Mouse (Mus musculus) CH12.LX (cell line): ENCODE measurements at regions not wholly inside any gene's neighbourhood (a gene's known extent, or its start where the extent isn't known, plus 50 kb on each side); places are given as distances from the start of the nearest gene placed in this dataset.

Experiments
- DNase-seq: peaks from one replicate; pipeline ENCODE4 v3.0.0-alpha.2; 2013; ENCODE audit errors: extremely low read depth
- H3K27ac ChIP-seq: 2 replicates; pipeline ENCODE4 v1.5.1; 2012; ENCODE audit warnings: low read depth, mild to moderate bottlenecking, control low read depth, moderate library complexity; ENCODE audit not compliant: insufficient read depth
- H3K27me3 ChIP-seq: replicated peaks from 2 replicates; pipeline ENCODE3; 2012; ENCODE audit warnings: inconsistent platforms
- H3K36me3 ChIP-seq, 2 experiments: replicated peaks in 1 of 2; 2 replicates each; pipeline versions ENCODE3 to v1.6.1; 2012; ENCODE audit warnings: inconsistent platforms in 1 of 2, low read length in 1 of 2, mild to moderate bottlenecking in 1 of 2, mixed read lengths in 1 of 2, moderate library complexity in 1 of 2; ENCODE audit not compliant: control insufficient read depth in 1 of 2, insufficient read depth in 1 of 2
- H3K4me1 ChIP-seq, 2 experiments: 2 replicates each; pipeline ENCODE4 v1.6.1; 2012; ENCODE audit warnings: inconsistent platforms in 1 of 2, moderate library complexity in 1 of 2; ENCODE audit not compliant: insufficient read depth in 2 of 2, control insufficient read depth in 1 of 2
- H3K4me2 ChIP-seq: 2 replicates; pipeline ENCODE4 v1.6.1; 2012; ENCODE audit warnings: low read depth, mild to moderate bottlenecking, control low read depth; ENCODE audit not compliant: poor library complexity, insufficient read depth, severe bottlenecking
- H3K4me3 ChIP-seq, 3 experiments: fragments of 150-350 bp in 1 of 3; sonication (generic) in 1 of 3; replicated peaks in 1 of 3; 2 replicates each; pipeline versions ENCODE3 to v1.5.1; 2011 to 2012; ENCODE audit warnings: low read depth in 2 of 3, low read length in 2 of 3, mild to moderate bottlenecking in 2 of 3, moderate library complexity in 2 of 3, control low read depth in 1 of 3, improper control_type of control experiment in 1 of 3, inconsistent platforms in 1 of 3, mixed read lengths in 1 of 3; ENCODE audit not compliant: poor library complexity in 1 of 3
- H3K79me2 ChIP-seq: replicated peaks from 2 replicates; pipeline ENCODE4 v1.6.1; 2012; ENCODE audit warnings: mild to moderate bottlenecking, moderate library complexity; ENCODE audit not compliant: control insufficient read depth, poor library complexity, insufficient read depth, severe bottlenecking; ENCODE audit errors: extremely low read depth
- H3K9ac ChIP-seq: 2 replicates; pipeline ENCODE4 v1.6.1; 2012; ENCODE audit warnings: low read depth, mild to moderate bottlenecking, control low read depth, moderate library complexity; ENCODE audit not compliant: insufficient read depth
- H3K9me3 ChIP-seq: replicated peaks from 2 replicates; pipeline ENCODE3; 2012; ENCODE audit warnings: low read length, inconsistent platforms, mixed read lengths
- BHLHE40 ChIP-seq: IDR thresholded peaks from 2 replicates; pipeline ENCODE4 v1.6.1; 2011; ENCODE audit warnings: mild to moderate bottlenecking, low read depth, low read length, improper control_type of control experiment
- CHD1 ChIP-seq: IDR thresholded peaks from 2 replicates; pipeline ENCODE4 v1.6.1; 2012; ENCODE audit warnings: low read depth, low read length, improper control_type of control experiment, inconsistent platforms
- CTCF ChIP-seq, 2 experiments: IDR thresholded peaks in 1 of 2; conservative IDR thresholded peaks in 1 of 2; 2 replicates each; pipeline ENCODE4 v1.5.1; 2011 to 2012; ENCODE audit warnings: low read depth in 2 of 2, low read length in 2 of 2, improper control_type of control experiment in 1 of 2, inconsistent platforms in 1 of 2, mild to moderate bottlenecking in 1 of 2, moderate library complexity in 1 of 2
- E2F4 ChIP-seq: IDR thresholded peaks from 2 replicates; pipeline ENCODE4 v1.6.1; 2011; ENCODE audit warnings: low read depth, low read length, improper control_type of control experiment; ENCODE audit not compliant: insufficient replicate concordance
- ETS1 ChIP-seq: conservative IDR thresholded peaks from 2 replicates; pipeline ENCODE4 v1.6.1; 2012; ENCODE audit warnings: low read depth, mild to moderate bottlenecking, inconsistent platforms, low read length, improper control_type of control experiment, moderate library complexity
- GABPA ChIP-seq: IDR thresholded peaks from 2 replicates; pipeline ENCODE4 v1.6.1; 2012; ENCODE audit warnings: low read depth, low read length, improper control_type of control experiment, inconsistent platforms; ENCODE audit not compliant: insufficient replicate concordance
- HCFC1 ChIP-seq: IDR thresholded peaks from 2 replicates; pipeline ENCODE4 v1.6.1; 2012; ENCODE audit warnings: low read depth, mild to moderate bottlenecking, inconsistent platforms, low read length, improper control_type of control experiment
- IRF4 ChIP-seq: IDR thresholded peaks from 2 replicates; pipeline ENCODE4 v1.6.1; 2014; ENCODE audit warnings: low read depth, mild to moderate bottlenecking, inconsistent platforms, low read length, improper control_type of control experiment
- KAT2A ChIP-seq: IDR thresholded peaks from 2 replicates; pipeline ENCODE4 v1.6.1; 2012; ENCODE audit warnings: low read length, improper control_type of control experiment, inconsistent platforms; ENCODE audit not compliant: insufficient replicate concordance
- MXI1 ChIP-seq: IDR thresholded peaks from 2 replicates; pipeline ENCODE4 v1.6.1; 2011; ENCODE audit warnings: mild to moderate bottlenecking, low read depth, low read length, improper control_type of control experiment
- NELFE ChIP-seq: IDR thresholded peaks from 2 replicates; pipeline ENCODE4 v1.6.1; 2011; ENCODE audit warnings: low read depth, low read length, improper control_type of control experiment
- NRF1 ChIP-seq: IDR thresholded peaks from 2 replicates; pipeline ENCODE4 v1.6.1; 2014; ENCODE audit warnings: low read depth, mild to moderate bottlenecking, inconsistent platforms, low read length, improper control_type of control experiment, moderate library complexity
- PAX5 ChIP-seq: IDR thresholded peaks from 2 replicates; pipeline ENCODE4 v1.6.1; 2012; ENCODE audit warnings: low read length, inconsistent platforms, mixed read lengths
- POLR2A ChIP-seq: IDR thresholded peaks from 2 replicates; pipeline ENCODE4 v1.6.1; 2011; ENCODE audit warnings: low read depth, mild to moderate bottlenecking, improper control_type of control experiment, low read length
- SIN3A ChIP-seq: IDR thresholded peaks from 2 replicates; pipeline ENCODE4 v1.6.1; 2012; ENCODE audit warnings: low read length, improper control_type of control experiment, inconsistent platforms
- TBP ChIP-seq: conservative IDR thresholded peaks from 2 replicates; pipeline ENCODE4 v1.6.1; 2011; ENCODE audit warnings: low read depth, low read length, improper control_type of control experiment
- USF1 ChIP-seq: IDR thresholded peaks from 2 replicates; pipeline ENCODE4 v1.6.1; 2014; ENCODE audit warnings: low read depth, mild to moderate bottlenecking, inconsistent platforms, low read length, improper control_type of control experiment
- USF2 ChIP-seq: conservative IDR thresholded peaks from 2 replicates; pipeline ENCODE4 v1.6.1; 2011; ENCODE audit warnings: low read depth, low read length, improper control_type of control experiment
- ZC3H11A ChIP-seq: IDR thresholded peaks from 2 replicates; pipeline ENCODE4 v1.6.1; 2012; ENCODE audit warnings: low read depth, mild to moderate bottlenecking, inconsistent platforms, low read length, improper control_type of control experiment
- ZMIZ1 ChIP-seq: IDR thresholded peaks from 2 replicates; pipeline ENCODE4 v1.6.1; 2012; ENCODE audit warnings: low read depth, mild to moderate bottlenecking, inconsistent platforms, low read length, improper control_type of control experiment
- ZNF384 ChIP-seq: IDR thresholded peaks from 2 replicates; pipeline ENCODE4 v1.6.1; 2012; ENCODE audit warnings: low read depth, low read length, improper control_type of control experiment, inconsistent platforms
- dilution Hi-C: fragments of 300-500 bp; cut with MboI; formaldehyde crosslinking; loops from 2 replicates; pipeline ENCODE4 v1.14.3; 2020; ENCODE audit warnings: low sequenced_read_pairs; ENCODE audit not compliant: extremely low pct_unique_long_range_greater_than_20kb, extremely low pct_ligation_motif_present
- in situ Hi-C: fragments of 300-500 bp; cut with MboI; formaldehyde crosslinking; loops from 3 replicates; pipeline ENCODE4 v1.14.3; 2019; ENCODE audit warnings: low sequenced_read_pairs, low pct_ligation_motif_present, low pct_unique_long_range_greater_than_20kb, mixed read lengths

DNA sequence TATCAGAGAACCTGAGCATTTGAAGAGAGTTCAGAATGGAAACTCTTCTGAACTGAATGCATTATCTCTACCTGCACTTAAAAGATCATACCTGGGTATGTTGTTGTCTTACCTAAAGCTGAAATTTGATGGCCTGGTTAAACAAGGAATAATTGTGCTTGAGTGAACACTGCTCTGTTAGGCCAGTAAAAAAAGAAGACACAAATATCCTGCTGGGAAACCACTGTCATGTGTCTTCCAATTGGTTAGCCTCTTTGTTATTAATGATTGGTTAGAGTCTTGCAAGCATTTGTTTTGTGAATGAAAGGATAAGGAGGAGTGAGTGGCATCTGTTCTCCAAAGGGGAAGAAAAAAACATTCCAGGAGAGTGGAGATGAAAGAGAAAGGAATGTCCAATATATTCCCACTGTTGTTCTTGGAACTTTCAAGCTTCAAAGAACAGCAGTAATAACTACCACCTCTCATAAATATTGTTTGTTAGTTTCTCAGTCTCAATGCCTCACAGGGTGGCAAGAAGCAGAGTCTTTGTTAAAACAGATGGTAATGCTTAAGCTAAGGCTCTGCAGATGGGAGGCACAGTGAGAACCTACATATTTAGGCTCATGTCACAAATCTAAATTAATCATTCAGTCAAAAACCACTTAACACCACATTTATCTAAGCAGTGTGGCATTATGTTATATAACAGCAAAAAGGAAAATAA is 165.5 kb downstream of the Dsel start:
- in situ Hi-C loops: no loop called here
- dilution Hi-C loops: no loop called here
- no peak for DNase-seq
- H3K27ac ChIP-seq: no peak overlapping the region
- no peak overlapping the region for H3K4me3 ChIP-seq
- no peaks in the 10 kb centered on the region for H3K79me2 ChIP-seq
- H3K27me3 ChIP-seq: no peaks in the 10 kb centered on the region
- TF ChIP-seq BHLHE40: no peak
- no peak for TF ChIP-seq TBP
- TF ChIP-seq ZNF384: no peak
- TF ChIP-seq GABPA: no peak
- no peak for TF ChIP-seq SIN3A
- no peak for TF ChIP-seq ZMIZ1
- no peak for TF ChIP-seq NRF1
- no peak for TF ChIP-seq CTCF (conservative IDR thresholded peaks at IDR 0.05 in 1 of 2, IDR thresholded peaks at IDR 0.05 in 1 of 2; ENCODE audit: low read depth in 2 of 2, low read length in 2 of 2)
- TF ChIP-seq PAX5: no peak
- TF ChIP-seq HCFC1: no peak
- no peak for TF ChIP-seq E2F4
- TF ChIP-seq USF1: no peak
- no peak for TF ChIP-seq ZC3H11A
- TF ChIP-seq POLR2A: no peak
- TF ChIP-seq ETS1: no peak
- no peak for TF ChIP-seq KAT2A
- TF ChIP-seq MXI1: no peak
- H3K36me3 ChIP-seq: no peaks in the 10 kb centered on the region
- H3K9ac ChIP-seq: no peak overlapping the region
- H3K4me1 ChIP-seq: no peaks in the 10 kb centered on the region
- peaks cover 6% of the 10 kb centered on the region for H3K9me3 ChIP-seq
- H3K4me2 ChIP-seq: no peak overlapping the region

DNA sequence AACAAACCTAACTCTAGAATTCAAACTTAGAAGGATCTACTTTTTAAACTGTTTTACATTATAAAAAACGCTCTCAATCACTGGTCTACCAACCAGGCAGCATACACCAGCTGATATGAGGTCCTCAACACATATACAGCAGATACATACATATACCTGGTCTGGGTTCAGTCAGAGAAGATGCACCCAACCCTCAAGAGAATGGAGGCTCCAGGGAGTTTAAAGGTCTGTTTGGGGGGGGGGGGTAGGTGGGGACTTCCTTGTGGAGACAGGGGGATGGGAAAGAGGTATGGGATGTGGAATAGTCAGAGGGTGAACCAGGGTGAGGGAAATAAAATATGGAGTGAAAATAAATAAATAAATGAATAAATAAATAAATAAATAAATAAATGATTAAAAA is 203.8 kb downstream of the Dsel start:
- H3K9ac ChIP-seq: no peak overlapping the region
- H3K4me1 ChIP-seq: no peaks in the 10 kb centered on the region
- no peak overlapping the region for H3K4me3 ChIP-seq
- no peak overlapping the region for H3K27ac ChIP-seq
- TF ChIP-seq POLR2A: no peak
- TF ChIP-seq CHD1: no peak
- TF ChIP-seq USF2: no peak
- no peak for TF ChIP-seq E2F4
- TF ChIP-seq NELFE: no peak
- TF ChIP-seq IRF4: no peak
- H3K79me2 ChIP-seq: no peaks in the 10 kb centered on the region
- H3K4me2 ChIP-seq: no peak overlapping the region
- dilution Hi-C loops (no loop called here), in situ Hi-C loops (no loop called here)
- DNase-seq: no peak
- H3K36me3 ChIP-seq: no peaks in the 10 kb centered on the region
- H3K9me3 ChIP-seq: peaks cover 5% of the 10 kb centered on the region
- no peaks in the 10 kb centered on the region for H3K27me3 ChIP-seq
